Mouse (Mus musculus): ENCODE data around the gene Ano2.

GRCm38 (mm10) chr6:126001797-126002196, 311.6 kb downstream of the Ano2 start:
- TF ChIP-seq CTCF (IDR thresholded peaks at IDR 0.05): no peak
- no peak for TF ChIP-seq EP300 (IDR thresholded peaks at IDR 0.05)
